Mouse (Mus musculus) olfactory bulb, adult 2 months (tissue): Measurements from ENCODE around the gene Gle1.

ENCODE experiments used
- CTCF ChIP-seq: fragments of 200-500 bp; IDR thresholded peaks from 2 replicates; pipeline ENCODE4 v1.5.1; 2012; ENCODE audit warnings: low read depth, mild to moderate bottlenecking, low read length, moderate library complexity; ENCODE audit not compliant: insufficient read depth
- POLR2A ChIP-seq: fragments of 200-500 bp; IDR thresholded peaks from 2 replicates; pipeline ENCODE4 v1.6.1; 2012; ENCODE audit warnings: mild to moderate bottlenecking, low read depth, low read length, moderate library complexity; ENCODE audit not compliant: insufficient read depth

DNA sequence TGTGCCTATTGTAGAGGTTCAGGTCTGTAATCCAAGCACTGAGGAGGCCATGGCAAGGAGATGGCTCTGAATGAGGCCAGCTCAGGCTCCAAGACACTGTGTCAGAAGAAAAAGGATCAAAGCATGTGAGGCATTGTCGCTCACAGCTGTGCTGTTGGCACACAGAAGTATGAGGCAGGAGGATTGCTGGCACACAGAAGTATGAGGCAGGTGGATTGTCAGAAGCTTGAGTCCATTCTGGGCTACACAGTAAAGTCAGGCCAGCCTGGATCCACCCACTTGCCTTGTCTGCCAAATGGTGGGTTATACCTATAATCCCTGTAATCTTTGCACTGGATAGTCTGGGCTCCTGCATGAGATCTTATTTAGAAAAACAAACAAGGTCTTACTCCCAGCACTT, 37.1 kb upstream of the Gle1 start:
- TF ChIP-seq CTCF = no peak
- TF ChIP-seq POLR2A = no peak
